In genomic region chr1:191662178-191662898, GRCm38 (mm10) we compare ENCODE assay signal across 8 mouse cellular contexts. TPM values are rescaled to one million over a fixed set of nuclear protein-coding genes. Genes with fewer than 3 reads are reported as not detected.
DNase-seq lines count a peak whose midpoint lies in the region; ATAC-seq and TF ChIP-seq lines count a peak whose summit lies in the region.

No protein-coding gene starts in this region.

- H3K36me3 ChIP-seq in MEL (ENCODE audit: control insufficient read depth in 1 of 2, insufficient read depth in 2 of 2, low read length in 2 of 2) = no peaks in the 10 kb centered on the region
- no peaks in the 10 kb centered on the region for H3K36me3 ChIP-seq in lung, embryonic 14.5 days (ENCODE audit: insufficient read depth)
- no peaks in the 10 kb centered on the region for H3K36me3 ChIP-seq in midbrain, embryonic 13.5 days

- H3K4me3 ChIP-seq in MEL (ENCODE audit: control insufficient read depth in 1 of 2, insufficient read depth in 1 of 2, low read depth in 2 of 2, low read length in 2 of 2) = no peak overlapping the region
- H3K4me3 ChIP-seq in lung, embryonic 14.5 days (ENCODE audit: low read depth, low read length) = no peak overlapping the region
- no peak overlapping the region for H3K4me3 ChIP-seq in midbrain, embryonic 13.5 days (replicated peaks)

- no peak overlapping the region for H3K9ac ChIP-seq in MEL (ENCODE audit: control insufficient read depth, low read depth, low read length, poor library complexity, severe bottlenecking)
- H3K9ac ChIP-seq in lung, embryonic 14.5 days = no peak overlapping the region
- H3K9ac ChIP-seq in midbrain, embryonic 13.5 days (replicated peaks) = no peak overlapping the region

- TF ChIP-seq EP300 in MEL (IDR thresholded peaks at IDR 0.05; ENCODE audit: low read depth in 1 of 2, low read length in 2 of 2) = no peak

- 36% methylated on average over 9 of the region's 9 CpGs for WGBS in lung, embryonic 14.5 days
- WGBS in midbrain, embryonic 13.5 days = 83% methylated on average over 9 of the region's 9 CpGs

- no peaks in the 10 kb centered on the region for H3K4me1 ChIP-seq in MEL (ENCODE audit: control insufficient read depth in 1 of 2, insufficient read depth in 2 of 2, low read length in 2 of 2)
- H3K4me1 ChIP-seq in lung, embryonic 14.5 days (ENCODE audit: insufficient read depth) = no peaks in the 10 kb centered on the region
- no peaks in the 10 kb centered on the region for H3K4me1 ChIP-seq in midbrain, embryonic 13.5 days (replicated peaks)

- TF ChIP-seq RAD21 in MEL (IDR thresholded peaks at IDR 0.05; ENCODE audit: low read depth, low read length) = no peak

- TF ChIP-seq POLR2A in MEL (IDR thresholded peaks at IDR 0.05; ENCODE audit: control insufficient read depth in 1 of 2, insufficient read depth in 1 of 2, low read depth in 1 of 2, low read length in 2 of 2, poor library complexity in 1 of 2) = no peak

- H3K79me2 ChIP-seq in MEL (ENCODE audit: control insufficient read depth, insufficient read depth, low read length, poor library complexity) = no peaks in the 10 kb centered on the region

- peaks cover 3% of the 10 kb centered on the region in 2 experiments; a peak in 1 of 4 replicates for H3K27me3 ChIP-seq in MEL (ENCODE audit: control insufficient read depth in 1 of 2, insufficient read depth in 2 of 2, low read length in 2 of 2)
- no peaks in the 10 kb centered on the region for H3K27me3 ChIP-seq in lung, embryonic 14.5 days (ENCODE audit: insufficient read depth, low read length)
- no peaks in the 10 kb centered on the region for H3K27me3 ChIP-seq in midbrain, embryonic 13.5 days

- H3K9me3 ChIP-seq in MEL (replicated peaks; ENCODE audit: insufficient read depth, low read length) = no peaks in the 10 kb centered on the region
- H3K9me3 ChIP-seq in lung, embryonic 14.5 days (ENCODE audit: low read depth, low read length) = no peaks in the 10 kb centered on the region
- H3K9me3 ChIP-seq in midbrain, embryonic 13.5 days = no peaks in the 10 kb centered on the region

- DNase-seq in frontal cortex, postnatal 25 days (ENCODE audit: low spot score in 2 of 2) = no peak
- peak; percentile 23 for DNase-seq in MEL (ENCODE audit: low read depth, low spot score)
- peak; percentile 34 for DNase-seq in lung, embryonic 14.5 days
- DNase-seq in neural tube, embryonic 10.5 days (ENCODE audit: extremely low spot score, low spot score) = no peak

- TF ChIP-seq CTCF in MEL (IDR thresholded peaks at IDR 0.05 in 2 of 3, conservative IDR thresholded peaks at IDR 0.05 in 1 of 3; ENCODE audit: control insufficient read depth in 1 of 3, insufficient read depth in 1 of 3, low read depth in 2 of 3, low read length in 3 of 3, poor library complexity in 1 of 3, severe bottlenecking in 1 of 3) = no peak
- TF ChIP-seq CTCF in lung, embryonic 14.5 days (IDR thresholded peaks at IDR 0.05; ENCODE audit: low read depth) = no peak

- ATAC-seq in frontal cortex, adult (ENCODE audit: low TSS enrichment) = peak; percentile 90
- peak; percentile 70 for ATAC-seq in granulocyte monocyte progenitor cell, adult 5-6 weeks (replicated peaks; ENCODE audit: poor library complexity, severe bottlenecking)
- peak; percentile 31; the same call in 1 of the 2 replicates for ATAC-seq in lung, embryonic 14.5 days (ENCODE audit: insufficient read depth)
- ATAC-seq in midbrain, embryonic 13.5 days = no peak
- no peak for ATAC-seq in megakaryocyte-erythroid progenitor cell, adult 5-6 weeks (replicated peaks; ENCODE audit: low FRiP score, low TSS enrichment, poor library complexity, severe bottlenecking)

- H3K4me2 ChIP-seq in lung, embryonic 14.5 days = no peak overlapping the region
- no peak overlapping the region for H3K4me2 ChIP-seq in midbrain, embryonic 13.5 days (replicated peaks)

- no peak overlapping the region for H3K27ac ChIP-seq in MEL (ENCODE audit: control insufficient read depth, low read depth, low read length)
- peak overlapping the region; percentile 56 for H3K27ac ChIP-seq in lung, embryonic 14.5 days (ENCODE audit: low read depth)
- no peak overlapping the region for H3K27ac ChIP-seq in midbrain, embryonic 13.5 days

TF ChIP-seq in MEL, 35 proteins besides CTCF, POLR2A, EP300 and RAD21:
- TF ChIP-seq MAFK (IDR thresholded peaks at IDR 0.05; ENCODE audit: borderline replicate concordance, low read depth, low read length) (no peak), RCOR1 (IDR thresholded peaks at IDR 0.05; ENCODE audit: low read depth, low read length) (no peak), TAL1 (IDR thresholded peaks at IDR 0.05; ENCODE audit: low read length) (no peak), CHD2 (IDR thresholded peaks at IDR 0.05; ENCODE audit: low read length) (no peak), TCF12 (IDR thresholded peaks at IDR 0.05; ENCODE audit: low read depth, low read length) (no peak), GABPA (IDR thresholded peaks at IDR 0.05; ENCODE audit: low read depth, low read length) (no peak), UBTF (IDR thresholded peaks at IDR 0.05; ENCODE audit: borderline replicate concordance, insufficient read depth, low read depth, low read length) (no peak), POLR2AphosphoS2 (IDR thresholded peaks at IDR 0.05; ENCODE audit: low read length) (no peak), MAX (IDR thresholded peaks at IDR 0.05; ENCODE audit: low read length) (no peak), TBP (IDR thresholded peaks at IDR 0.05; ENCODE audit: low read depth, low read length) (no peak), SIN3A (IDR thresholded peaks at IDR 0.05; ENCODE audit: low read length) (no peak), ETS1 (IDR thresholded peaks at IDR 0.05; ENCODE audit: low read depth, low read length) (no peak), MAZ (IDR thresholded peaks at IDR 0.05; ENCODE audit: low read depth, low read length) (no peak), BHLHE40 (IDR thresholded peaks at IDR 0.05; ENCODE audit: borderline replicate concordance, low read depth, low read length) (no peak), MYB (IDR thresholded peaks at IDR 0.05; ENCODE audit: low read depth, low read length) (no peak), ZC3H11A (IDR thresholded peaks at IDR 0.05; ENCODE audit: low read depth, low read length) (no peak)
TF ChIP-seq in MEL: peak in this region for 0.

RNA-seq across cellular contexts. Expression of gene Lpgat1, which starts 55.3 kb away (rescaled TPM):
- not detected in 2 replicates for total RNA-seq in MEL (2012; rRNA removed)
- polyA plus RNA-seq in MEL (2012; ENCODE audit: insufficient read depth in 1 of 2, insufficient read length in 2 of 2, low read depth in 1 of 2, low replicate concordance in 2 of 2, missing spikeins in 1 of 2) = not detected
- 32.2 and 34.6 TPM in 2 replicates for total RNA-seq in granulocyte monocyte progenitor cell, adult 5-6 weeks (2014; fragmentation: Nextera tagmentation)
- total RNA-seq in granulocyte monocyte progenitor cell, adult 5-6 weeks (2017) = 31.7 and 36.3 TPM in 2 replicates
- polyA plus RNA-seq in lung, embryonic 14.5 days (2014; fragmentation: Nextera tagmentation; extraction: Ambion mirVana) = 38.5 and 43.2 TPM in 2 replicates
- polyA plus RNA-seq in midbrain, embryonic 13.5 days (2015; fragmentation: Nextera tagmentation; extraction: Ambion mirVana) = 30.7 and 30.9 TPM in 2 replicates
- total RNA-seq in megakaryocyte-erythroid progenitor cell, adult 5-6 weeks (2014; fragmentation: Nextera tagmentation) = 1.7 and 2.1 TPM in 2 replicates
- 2.5 and 9.9 TPM in 2 replicates for total RNA-seq in megakaryocyte-erythroid progenitor cell, adult 5-6 weeks (2017)

Comparison
In these comparisons a context has a peak if more than half of its experiments do, and no peak if none do; other contexts are left out.
1. ATAC-seq: peak in frontal cortex, adult (single experiment), granulocyte monocyte progenitor cell, adult 5-6 weeks (single experiment) and lung, embryonic 14.5 days (single experiment); none in midbrain, embryonic 13.5 days (single experiment) and megakaryocyte-erythroid progenitor cell, adult 5-6 weeks (single experiment).
2. DNase-seq: peak in MEL (single experiment) and lung, embryonic 14.5 days (single experiment); none in frontal cortex, postnatal 25 days (0 of 2) and neural tube, embryonic 10.5 days (single experiment).